Mouse (Mus musculus): Measurements from ENCODE around the gene Bgn. TPM values are rescaled to one million over a fixed set of nuclear protein-coding genes. Genes with fewer than 3 reads are reported as not detected.

Bgn gene
- polyA plus RNA-seq, 1 experiment from 2014 or later: 17.0 TPM

DNA sequence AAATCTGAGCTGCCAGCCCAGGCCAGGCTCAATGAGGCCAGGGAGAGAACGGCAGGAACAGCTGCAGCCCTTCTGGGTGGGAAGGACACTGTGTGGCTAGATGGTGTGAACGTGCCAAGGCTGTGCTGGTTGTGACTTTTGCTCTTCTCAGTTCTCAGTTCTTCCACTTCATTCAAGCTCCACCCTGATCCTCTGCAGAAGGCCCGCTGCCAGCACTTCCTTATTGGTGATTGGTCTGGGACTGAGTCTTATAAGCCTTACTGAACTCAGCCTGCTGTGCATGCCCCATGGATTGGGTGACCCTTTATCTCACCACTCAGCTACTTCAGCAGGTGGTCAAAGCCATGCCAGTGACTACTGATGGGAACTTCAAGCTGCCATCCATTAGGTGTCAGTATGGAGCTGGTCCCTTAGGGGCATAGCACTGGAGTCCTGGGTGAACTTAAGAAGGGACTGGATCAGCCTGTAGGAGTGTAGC is 43.0 kb downstream of the Bgn start:
- Histone ChIP-seq H3K27ac (ENCODE audit: low read length) (no peak overlapping the region), H3K4me2 (ENCODE audit: low read depth, low read length) (no peak overlapping the region), H3K4me1 (ENCODE audit: control insufficient read depth, low read depth, low read length) (no peaks in the 10 kb centered on the region), H3K36me3 (ENCODE audit: control insufficient read depth, insufficient read depth) (no peaks in the 10 kb centered on the region), H3K4me3 (ENCODE audit: low read depth, low read length) (no peak overlapping the region), H3K9me3 (replicated peaks; ENCODE audit: control insufficient read depth, low read length) (no peaks in the 10 kb centered on the region), H3K9ac (ENCODE audit: low read depth, low read length) (no peak overlapping the region), H3K27me3 (ENCODE audit: control insufficient read depth, insufficient read depth, low read depth, low read length) (no peaks in the 10 kb centered on the region; the same call in 1 of the 2 replicates)
- WGBS (ENCODE audit: insufficient replicate concordance): 36% methylated on average over 3 of the region's 3 CpGs
- no peak for ATAC-seq (ENCODE audit: low read depth)

- 73% methylated on average over 7 of the region's 7 CpGs for WGBS (ENCODE audit: insufficient replicate concordance)
- no peaks in the 10 kb centered on the region; the same call in none of the 2 replicates for H3K27me3 ChIP-seq (ENCODE audit: control insufficient read depth, insufficient read depth, low read depth, low read length)
- no peaks in the 10 kb centered on the region for H3K4me1 ChIP-seq (ENCODE audit: control insufficient read depth, low read depth, low read length)
- no peaks in the 10 kb centered on the region for H3K9me3 ChIP-seq (replicated peaks; ENCODE audit: control insufficient read depth, low read length)
- no peaks in the 10 kb centered on the region for H3K36me3 ChIP-seq (ENCODE audit: control insufficient read depth, insufficient read depth)
- H3K4me2 ChIP-seq (ENCODE audit: low read depth, low read length): no peak overlapping the region
- H3K27ac ChIP-seq (ENCODE audit: low read length): no peak overlapping the region
- no peak overlapping the region for H3K4me3 ChIP-seq (ENCODE audit: low read depth, low read length)
- no peak for ATAC-seq (ENCODE audit: low read depth)
- no peak overlapping the region for H3K9ac ChIP-seq (ENCODE audit: low read depth, low read length)
Observed at GRCm38 (mm10) chrX:73537875-73538274, 54.5 kb downstream of the Bgn start.

DNA sequence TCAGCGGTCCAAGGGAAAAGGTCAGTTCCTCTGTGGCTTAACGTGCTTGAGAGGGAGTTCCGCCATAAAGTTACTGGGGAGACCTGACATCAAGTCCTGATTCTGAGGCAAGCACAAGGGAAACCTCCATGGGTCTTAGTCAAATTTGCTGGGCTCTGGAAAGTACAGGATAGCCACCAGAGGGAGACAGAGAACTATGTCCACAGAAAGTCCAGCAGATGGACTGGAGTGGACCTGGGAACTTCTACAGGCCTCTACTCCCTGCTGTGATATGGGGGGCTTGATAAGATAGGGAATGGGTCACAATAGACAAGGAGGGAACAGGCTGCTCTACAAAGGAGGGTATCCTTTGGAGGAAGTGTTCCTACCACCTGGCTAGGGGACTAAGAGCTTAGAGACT is 59.9 kb downstream of the Bgn start:
- no peaks in the 10 kb centered on the region for H3K4me1 ChIP-seq (ENCODE audit: control insufficient read depth, low read depth, low read length)
- no peaks in the 10 kb centered on the region for H3K27me3 ChIP-seq (ENCODE audit: control insufficient read depth, insufficient read depth, low read depth, low read length)
- whole genome bisulfite sequencing (ENCODE audit: insufficient replicate concordance): 37% methylated on average over 3 of the region's 3 CpGs
- no peaks in the 10 kb centered on the region for H3K9me3 ChIP-seq (replicated peaks; ENCODE audit: control insufficient read depth, low read length)
- no peak for ATAC-seq (ENCODE audit: low read depth)
- H3K4me2 ChIP-seq (ENCODE audit: low read depth, low read length): no peak overlapping the region
- H3K4me3 ChIP-seq (ENCODE audit: low read depth, low read length): no peak overlapping the region
- H3K27ac ChIP-seq (ENCODE audit: low read length): no peak overlapping the region
- H3K36me3 ChIP-seq (ENCODE audit: control insufficient read depth, insufficient read depth): no peaks in the 10 kb centered on the region
- no peak overlapping the region for H3K9ac ChIP-seq (ENCODE audit: low read depth, low read length)

Other genes starting within 250 kb of the Bgn start
- gene Xlr4c, start 240.5 kb upstream of the Bgn start, polyA plus RNA-seq (2015; fragmentation: Nextera tagmentation; extraction: Ambion mirVana): 0.29 and 0.35 TPM in 2 replicates
- gene Xlr3c, start 218.2 kb upstream of the Bgn start, polyA plus RNA-seq (2015; fragmentation: Nextera tagmentation; extraction: Ambion mirVana): not detected in 2 replicates
- gene Xlr5a, start 190.6 kb upstream of the Bgn start, polyA plus RNA-seq (2015; fragmentation: Nextera tagmentation; extraction: Ambion mirVana): 0.09 TPM in 1 of 2 replicates, not detected in the other
- gene Xlr5c, start 190.6 kb upstream of the Bgn start, polyA plus RNA-seq (2015; fragmentation: Nextera tagmentation; extraction: Ambion mirVana): not detected in 2 replicates
- not detected in 2 replicates for gene Gm45015, start 146.8 kb upstream of the Bgn start, polyA plus RNA-seq (2015; fragmentation: Nextera tagmentation; extraction: Ambion mirVana)
- gene Zfp275, start 141.0 kb upstream of the Bgn start, polyA plus RNA-seq (2015; fragmentation: Nextera tagmentation; extraction: Ambion mirVana): 2.0 and 2.6 TPM in 2 replicates
- gene Gm18336, start 84.9 kb upstream of the Bgn start, polyA plus RNA-seq (2015; fragmentation: Nextera tagmentation; extraction: Ambion mirVana): not detected in 2 replicates
- gene Zfp92, start 72.5 kb upstream of the Bgn start, polyA plus RNA-seq (2015; fragmentation: Nextera tagmentation; extraction: Ambion mirVana): not detected in 2 replicates
- not detected in 2 replicates for gene Trex2, start 48.3 kb upstream of the Bgn start, polyA plus RNA-seq (2015; fragmentation: Nextera tagmentation; extraction: Ambion mirVana)
- gene Haus7, start 24.6 kb upstream of the Bgn start, polyA plus RNA-seq (2015; fragmentation: Nextera tagmentation; extraction: Ambion mirVana): 34.8 and 37.2 TPM in 2 replicates
- gene Atp2b3, start 19.5 kb downstream of the Bgn start, polyA plus RNA-seq (2015; fragmentation: Nextera tagmentation; extraction: Ambion mirVana): 0.05 TPM in 1 of 2 replicates, not detected in the other
- gene Dusp9, start 155.8 kb downstream of the Bgn start, polyA plus RNA-seq (2015; fragmentation: Nextera tagmentation; extraction: Ambion mirVana): 21.3 and 21.5 TPM in 2 replicates
- 1.5 and 1.6 TPM in 2 replicates for gene Pnck, start 176.5 kb downstream of the Bgn start, polyA plus RNA-seq (2015; fragmentation: Nextera tagmentation; extraction: Ambion mirVana)
- gene Slc6a8, start 189.5 kb downstream of the Bgn start, polyA plus RNA-seq (2015; fragmentation: Nextera tagmentation; extraction: Ambion mirVana): 0.12 and 0.50 TPM in 2 replicates
- gene Bcap31, start 232.6 kb downstream of the Bgn start, polyA plus RNA-seq (2015; fragmentation: Nextera tagmentation; extraction: Ambion mirVana): 129 and 137 TPM in 2 replicates
- gene Abcd1, start 233.0 kb downstream of the Bgn start, polyA plus RNA-seq (2015; fragmentation: Nextera tagmentation; extraction: Ambion mirVana): 8.0 and 8.1 TPM in 2 replicates